Mouse (Mus musculus): Measurements from ENCODE around the gene Nit1. TPM values are rescaled to one million over a fixed set of nuclear protein-coding genes. Genes with fewer than 3 reads are reported as not detected.

Gene Nit1
- polyA plus RNA-seq, 1 experiment from 2014 or later, result 44.0 TPM

- DNase-seq (ENCODE audit: low spot score), result peak; percentile 88
Measured at GRCm38 (mm10) chr1:171294298-171295062, 51.0 kb downstream of the Nit1 start, which contains the start of gene Ufc1. Gene Ufc1, minus strand, starts transcription at chr1:171295024.

- peak; percentile 16 for DNase-seq (ENCODE audit: low spot score)
Measured at GRCm38 (mm10) chr1:171293906-171294297, 51.5 kb downstream of the Nit1 start.

GRCm38 (mm10) chr1:171293351-171293750 lies 52.1 kb downstream of the Nit1 start:
- DNase-seq (ENCODE audit: low spot score), result no peak

- DNase-seq (ENCODE audit: low spot score), result no peak
Measured at GRCm38 (mm10) chr1:171288328-171288727, 57.1 kb downstream of the Nit1 start.

Other genes starting within 250 kb of the Nit1 start
- gene Cfap126, start 231.7 kb downstream of the Nit1 start, polyA plus RNA-seq (2015; fragmentation: Nextera tagmentation; extraction: Ambion mirVana), result 2.3 and 2.7 TPM in 2 replicates
- 158 and 201 TPM in 2 replicates for gene Sdhc, start 195.0 kb downstream of the Nit1 start, polyA plus RNA-seq (2015; fragmentation: Nextera tagmentation; extraction: Ambion mirVana)
- 0.18 and 0.37 TPM in 2 replicates for gene Mpz, start 194.9 kb downstream of the Nit1 start, polyA plus RNA-seq (2015; fragmentation: Nextera tagmentation; extraction: Ambion mirVana)
- gene Pcp4l1, start 149.4 kb downstream of the Nit1 start, polyA plus RNA-seq (2015; fragmentation: Nextera tagmentation; extraction: Ambion mirVana), result 2.3 and 2.7 TPM in 2 replicates
- 0.14 and 0.17 TPM in 2 replicates for gene Nr1i3, start 131.7 kb downstream of the Nit1 start, polyA plus RNA-seq (2015; fragmentation: Nextera tagmentation; extraction: Ambion mirVana)
- 23.7 and 25.8 TPM in 2 replicates for gene Tomm40l, start 123.1 kb downstream of the Nit1 start, polyA plus RNA-seq (2015; fragmentation: Nextera tagmentation; extraction: Ambion mirVana)
- gene Apoa2, start 120.6 kb downstream of the Nit1 start, polyA plus RNA-seq (2015; fragmentation: Nextera tagmentation; extraction: Ambion mirVana), result 4.0 and 5.1 TPM in 2 replicates
- 93.8 and 97.1 TPM in 2 replicates for gene Fcer1g, start 111.3 kb downstream of the Nit1 start, polyA plus RNA-seq (2015; fragmentation: Nextera tagmentation; extraction: Ambion mirVana)
- gene Adamts4, start 95.2 kb downstream of the Nit1 start, polyA plus RNA-seq (2015; fragmentation: Nextera tagmentation; extraction: Ambion mirVana), result 0.68 and 0.86 TPM in 2 replicates
- gene Ndufs2, start 94.3 kb downstream of the Nit1 start, polyA plus RNA-seq (2015; fragmentation: Nextera tagmentation; extraction: Ambion mirVana), result 215 and 218 TPM in 2 replicates
- gene B4galt3, start 75.3 kb downstream of the Nit1 start, polyA plus RNA-seq (2015; fragmentation: Nextera tagmentation; extraction: Ambion mirVana), result 43.9 and 50.6 TPM in 2 replicates
- gene Ppox, start 64.5 kb downstream of the Nit1 start, polyA plus RNA-seq (2015; fragmentation: Nextera tagmentation; extraction: Ambion mirVana), result 34.2 and 34.3 TPM in 2 replicates
- gene Usp21, start 57.7 kb downstream of the Nit1 start, polyA plus RNA-seq (2015; fragmentation: Nextera tagmentation; extraction: Ambion mirVana), result 39.5 and 42.7 TPM in 2 replicates
- 109 and 111 TPM in 2 replicates for gene Ufc1, start 50.6 kb downstream of the Nit1 start, polyA plus RNA-seq (2015; fragmentation: Nextera tagmentation; extraction: Ambion mirVana)
- gene Dedd, start 16.5 kb downstream of the Nit1 start, polyA plus RNA-seq (2015; fragmentation: Nextera tagmentation; extraction: Ambion mirVana), result 44.2 and 47.8 TPM in 2 replicates
- 87.5 and 92.2 TPM in 2 replicates for gene Pfdn2, start within 50 bp of the Nit1 start, polyA plus RNA-seq (2015; fragmentation: Nextera tagmentation; extraction: Ambion mirVana)
- 0.76 and 1.4 TPM in 2 replicates for gene Klhdc9, start 15.2 kb upstream of the Nit1 start, polyA plus RNA-seq (2015; fragmentation: Nextera tagmentation; extraction: Ambion mirVana)
- 0.91 and 1.1 TPM in 2 replicates for gene Nectin4, start 24.5 kb upstream of the Nit1 start, polyA plus RNA-seq (2015; fragmentation: Nextera tagmentation; extraction: Ambion mirVana)
- 64.2 and 73.2 TPM in 2 replicates for gene Arhgap30, start 43.3 kb upstream of the Nit1 start, polyA plus RNA-seq (2015; fragmentation: Nextera tagmentation; extraction: Ambion mirVana)
- 80.7 and 90.6 TPM in 2 replicates for gene Usf1, start 65.7 kb upstream of the Nit1 start, polyA plus RNA-seq (2015; fragmentation: Nextera tagmentation; extraction: Ambion mirVana)
- gene Tstd1, start 73.2 kb upstream of the Nit1 start, polyA plus RNA-seq (2015; fragmentation: Nextera tagmentation; extraction: Ambion mirVana), result 4.7 and 4.8 TPM in 2 replicates
- 15.4 and 22.7 TPM in 2 replicates for gene F11r, start 91.9 kb upstream of the Nit1 start, polyA plus RNA-seq (2015; fragmentation: Nextera tagmentation; extraction: Ambion mirVana)
- gene Alyref2, start 157.8 kb upstream of the Nit1 start, polyA plus RNA-seq (2015; fragmentation: Nextera tagmentation; extraction: Ambion mirVana), result 18.7 and 20.4 TPM in 2 replicates
- 2.2 and 2.8 TPM in 2 replicates for gene Itln1, start 189.6 kb upstream of the Nit1 start, polyA plus RNA-seq (2015; fragmentation: Nextera tagmentation; extraction: Ambion mirVana)
- gene Cd244a, start 213.5 kb upstream of the Nit1 start, polyA plus RNA-seq (2015; fragmentation: Nextera tagmentation; extraction: Ambion mirVana), result 3.2 and 4.2 TPM in 2 replicates